Mouse (Mus musculus): ENCODE data around the gene Clstn1. TPM values are rescaled to one million over a fixed set of nuclear protein-coding genes. Genes with fewer than 3 reads are reported as not detected.

The Clstn1 gene
- polyA plus RNA-seq, 1 experiment, result 53.6 TPM

GRCm38 (mm10) chr4:149626809-149627208 is 40.5 kb downstream of the Clstn1 start:
- no peak overlapping the region for H3K4me3 ChIP-seq (ENCODE audit: insufficient read depth, low read length)
- TF ChIP-seq POLR2A (IDR thresholded peaks at IDR 0.05; ENCODE audit: low read depth, low read length), result no peak
- no peak for TF ChIP-seq CTCF (IDR thresholded peaks at IDR 0.05; ENCODE audit: borderline replicate concordance, insufficient read depth, low read length)
- peaks cover 4% of the 10 kb centered on the region; the same call in 1 of the 2 replicates for H3K4me1 ChIP-seq (ENCODE audit: control insufficient read depth, insufficient read depth, low read length)
- H3K27ac ChIP-seq (ENCODE audit: insufficient read depth, low read length), result no peak overlapping the region

GRCm38 (mm10) chr4:149628372-149628771 is 42.1 kb downstream of the Clstn1 start:
- no peak overlapping the region for H3K27ac ChIP-seq (ENCODE audit: insufficient read depth, low read length)

GRCm38 (mm10) chr4:149628810-149629209 is 42.5 kb downstream of the Clstn1 start:
- peaks cover 11% of the 10 kb centered on the region for H3K4me1 ChIP-seq (ENCODE audit: control insufficient read depth, insufficient read depth, low read length)
- TF ChIP-seq CTCF (IDR thresholded peaks at IDR 0.05; ENCODE audit: borderline replicate concordance, insufficient read depth, low read length) (no peak), POLR2A (IDR thresholded peaks at IDR 0.05; ENCODE audit: low read depth, low read length) (no peak)
- no peak overlapping the region for H3K4me3 ChIP-seq (ENCODE audit: insufficient read depth, low read length)
- no peak overlapping the region for H3K27ac ChIP-seq (ENCODE audit: insufficient read depth, low read length)

More at GRCm38 (mm10) chr4:149628372-149628771, 42.1 kb downstream of the Clstn1 start:
- Histone ChIP-seq H3K4me1 (ENCODE audit: control insufficient read depth, insufficient read depth, low read length) (peaks cover 11% of the 10 kb centered on the region), H3K4me3 (ENCODE audit: insufficient read depth, low read length) (no peak overlapping the region)
- TF ChIP-seq CTCF (IDR thresholded peaks at IDR 0.05; ENCODE audit: borderline replicate concordance, insufficient read depth, low read length), result peak; percentile 91
- no peak for TF ChIP-seq POLR2A (IDR thresholded peaks at IDR 0.05; ENCODE audit: low read depth, low read length)

- no peak for TF ChIP-seq CTCF (IDR thresholded peaks at IDR 0.05; ENCODE audit: borderline replicate concordance, insufficient read depth, low read length)
- peaks cover 11% of the 10 kb centered on the region for H3K4me1 ChIP-seq (ENCODE audit: control insufficient read depth, insufficient read depth, low read length)
- H3K4me3 ChIP-seq (ENCODE audit: insufficient read depth, low read length), result no peak overlapping the region
- no peak overlapping the region for H3K27ac ChIP-seq (ENCODE audit: insufficient read depth, low read length)
These were observed 46.5 kb downstream of the Clstn1 start for GRCm38 (mm10) chr4:149632670-149633307.

GRCm38 (mm10) chr4:149634157-149634556 is 47.9 kb downstream of the Clstn1 start:
- no peak overlapping the region for H3K4me3 ChIP-seq (ENCODE audit: insufficient read depth, low read length)
- H3K4me1 ChIP-seq (ENCODE audit: control insufficient read depth, insufficient read depth, low read length), result peaks cover 7% of the 10 kb centered on the region
- no peak overlapping the region for H3K27ac ChIP-seq (ENCODE audit: insufficient read depth, low read length)
- TF ChIP-seq CTCF (IDR thresholded peaks at IDR 0.05; ENCODE audit: borderline replicate concordance, insufficient read depth, low read length) (no peak), POLR2A (IDR thresholded peaks at IDR 0.05; ENCODE audit: low read depth, low read length) (no peak)

GRCm38 (mm10) chr4:149634966-149635365 is 48.7 kb downstream of the Clstn1 start:
- H3K27ac ChIP-seq (ENCODE audit: insufficient read depth, low read length), result no peak overlapping the region
- TF ChIP-seq CTCF (IDR thresholded peaks at IDR 0.05; ENCODE audit: borderline replicate concordance, insufficient read depth, low read length) (no peak), POLR2A (IDR thresholded peaks at IDR 0.05; ENCODE audit: low read depth, low read length) (no peak)
- no peak overlapping the region for H3K4me3 ChIP-seq (ENCODE audit: insufficient read depth, low read length)
- H3K4me1 ChIP-seq (ENCODE audit: control insufficient read depth, insufficient read depth, low read length), result peaks cover 7% of the 10 kb centered on the region

- no peak overlapping the region for H3K4me3 ChIP-seq (ENCODE audit: insufficient read depth, low read length)
- H3K27ac ChIP-seq (ENCODE audit: insufficient read depth, low read length), result no peak overlapping the region
- H3K4me1 ChIP-seq (ENCODE audit: control insufficient read depth, insufficient read depth, low read length), result peaks cover 7% of the 10 kb centered on the region
- TF ChIP-seq CTCF (IDR thresholded peaks at IDR 0.05; ENCODE audit: borderline replicate concordance, insufficient read depth, low read length), result no peak
- no peak for TF ChIP-seq POLR2A (IDR thresholded peaks at IDR 0.05; ENCODE audit: low read depth, low read length)
These were observed 49.7 kb downstream of the Clstn1 start for GRCm38 (mm10) chr4:149635915-149636415.

GRCm38 (mm10) chr4:149637942-149638341 is 51.7 kb downstream of the Clstn1 start:
- peaks cover 2% of the 10 kb centered on the region for H3K4me1 ChIP-seq (ENCODE audit: control insufficient read depth, insufficient read depth, low read length)
- no peak overlapping the region for H3K4me3 ChIP-seq (ENCODE audit: insufficient read depth, low read length)
- H3K27ac ChIP-seq (ENCODE audit: insufficient read depth, low read length), result no peak overlapping the region
- no peak for TF ChIP-seq CTCF (IDR thresholded peaks at IDR 0.05; ENCODE audit: borderline replicate concordance, insufficient read depth, low read length)
- no peak for TF ChIP-seq POLR2A (IDR thresholded peaks at IDR 0.05; ENCODE audit: low read depth, low read length)

- no peak overlapping the region for H3K27ac ChIP-seq (ENCODE audit: insufficient read depth, low read length)
- H3K4me1 ChIP-seq (ENCODE audit: control insufficient read depth, insufficient read depth, low read length), result no peaks in the 10 kb centered on the region; the same call in 1 of the 2 replicates
- no peak for TF ChIP-seq CTCF (IDR thresholded peaks at IDR 0.05; ENCODE audit: borderline replicate concordance, insufficient read depth, low read length)
- no peak for TF ChIP-seq POLR2A (IDR thresholded peaks at IDR 0.05; ENCODE audit: low read depth, low read length)
- no peak overlapping the region for H3K4me3 ChIP-seq (ENCODE audit: insufficient read depth, low read length)
These were observed 54.6 kb downstream of the Clstn1 start for GRCm38 (mm10) chr4:149640831-149641230.

GRCm38 (mm10) chr4:149641400-149641799 is 55.1 kb downstream of the Clstn1 start:
- Histone ChIP-seq H3K4me3 (ENCODE audit: insufficient read depth, low read length) (no peak overlapping the region), H3K27ac (ENCODE audit: insufficient read depth, low read length) (no peak overlapping the region), H3K4me1 (ENCODE audit: control insufficient read depth, insufficient read depth, low read length) (no peaks in the 10 kb centered on the region)
- TF ChIP-seq POLR2A (IDR thresholded peaks at IDR 0.05; ENCODE audit: low read depth, low read length), result no peak

Measured in embryonic fibroblast, embryonic 13.5 days (primary cell).